Mouse (Mus musculus): ENCODE results near the gene Slc25a28.

DNA sequence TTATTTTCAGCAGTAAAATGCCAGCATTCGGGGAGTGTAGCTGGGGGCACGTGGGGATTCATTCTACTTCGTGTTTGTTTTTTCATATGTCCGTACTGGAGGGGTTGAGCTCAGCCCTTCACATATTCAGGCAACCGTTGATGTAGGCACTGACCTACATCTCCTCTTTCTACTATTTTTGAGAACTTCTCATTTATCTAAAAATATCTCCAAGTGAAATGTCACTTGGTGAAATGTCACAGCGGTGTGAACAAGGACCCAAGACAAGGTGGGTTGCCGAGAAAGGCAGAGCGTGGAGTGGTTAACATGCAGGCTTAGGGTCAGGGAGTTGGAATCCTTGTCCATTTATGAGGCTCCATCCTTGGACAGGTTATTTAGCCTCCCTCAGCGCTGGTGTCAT lies 27.4 kb downstream of the Slc25a28 start:
- no peak for TF ChIP-seq CTCF (IDR thresholded peaks at IDR 0.05; ENCODE audit: low read depth)
- TF ChIP-seq EP300 (IDR thresholded peaks at IDR 0.05; ENCODE audit: low read depth): no peak
